Mouse (Mus musculus) MEL (cell line): Measurements from ENCODE around the gene Ppp6r3. TPM values are rescaled to one million over a fixed set of nuclear protein-coding genes. Genes with fewer than 3 reads are reported as not detected.

Experiments
- DNase-seq: peaks from one replicate; pipeline ENCODE4 v3.0.0; 2011; ENCODE audit warnings: low read depth, low spot score
- H3K27ac ChIP-seq: 2 replicates; pipeline ENCODE4 v1.5.1; 2012; ENCODE audit warnings: low read depth, mild to moderate bottlenecking, control low read depth, low read length, moderate library complexity; ENCODE audit not compliant: control insufficient read depth
- H3K27me3 ChIP-seq, 2 experiments: fragments of 150-350 bp in 1 of 2; sonication (generic) in 1 of 2; 2 replicates each; pipeline ENCODE4 v1.6.1; 2012; ENCODE audit warnings: low read length in 2 of 2, mild to moderate bottlenecking in 2 of 2, improper control_type of control experiment in 1 of 2, moderate library complexity in 1 of 2; ENCODE audit not compliant: insufficient read depth in 2 of 2, control insufficient read depth in 1 of 2
- H3K36me3 ChIP-seq, 2 experiments: 2 replicates each; pipeline ENCODE4 v1.6.1; 2012 to 2014; ENCODE audit warnings: low read length in 2 of 2, improper control_type of control experiment in 1 of 2, inconsistent platforms in 1 of 2, mild to moderate bottlenecking in 1 of 2; ENCODE audit not compliant: insufficient read depth in 2 of 2, control insufficient read depth in 1 of 2
- H3K4me1 ChIP-seq, 2 experiments: fragments of 150-350 bp in 1 of 2; sonication (generic) in 1 of 2; 2 replicates each; pipeline ENCODE4 v1.6.1; 2012; ENCODE audit warnings: low read length in 2 of 2, improper control_type of control experiment in 1 of 2, mild to moderate bottlenecking in 1 of 2; ENCODE audit not compliant: insufficient read depth in 2 of 2, control insufficient read depth in 1 of 2
- H3K4me3 ChIP-seq, 2 experiments: fragments of 150-350 bp in 1 of 2; sonication (generic) in 1 of 2; 2 replicates each; pipeline ENCODE4 v1.5.1; 2012; ENCODE audit warnings: low read depth in 2 of 2, low read length in 2 of 2, mild to moderate bottlenecking in 2 of 2, moderate library complexity in 2 of 2, control low read depth in 1 of 2, improper control_type of control experiment in 1 of 2; ENCODE audit not compliant: control insufficient read depth in 1 of 2, insufficient read depth in 1 of 2
- H3K79me2 ChIP-seq: 2 replicates; pipeline ENCODE4 v1.6.1; 2012; ENCODE audit warnings: mild to moderate bottlenecking, low read length, moderate library complexity; ENCODE audit not compliant: control insufficient read depth, poor library complexity, insufficient read depth
- H3K9ac ChIP-seq: 2 replicates; pipeline ENCODE4 v1.6.1; 2012; ENCODE audit warnings: low read depth, mild to moderate bottlenecking, control low read depth, low read length, moderate library complexity; ENCODE audit not compliant: control insufficient read depth, poor library complexity, severe bottlenecking
- H3K9me3 ChIP-seq: fragments of 150-350 bp; sonication (generic); replicated peaks from 2 replicates; pipeline ENCODE4 v1.6.1; 2012; ENCODE audit warnings: mild to moderate bottlenecking, low read length, improper control_type of control experiment, moderate library complexity; ENCODE audit not compliant: insufficient read depth
- CTCF ChIP-seq, 3 experiments: IDR thresholded peaks in 2 of 3; conservative IDR thresholded peaks in 1 of 3; 2 replicates each; pipeline ENCODE4 v1.5.1; 2011 to 2012; ENCODE audit warnings: low read length in 3 of 3, low read depth in 2 of 3, mild to moderate bottlenecking in 2 of 3, improper control_type of control experiment in 1 of 3, inconsistent platforms in 1 of 3, mixed read lengths in 1 of 3, moderate library complexity in 1 of 3; ENCODE audit not compliant: control insufficient read depth in 1 of 3, insufficient read depth in 1 of 3, poor library complexity in 1 of 3, severe bottlenecking in 1 of 3
- E2F4 ChIP-seq: IDR thresholded peaks from 2 replicates; pipeline ENCODE4 v1.6.1; 2011; ENCODE audit warnings: low read depth, low read length, improper control_type of control experiment, borderline replicate concordance
- ELF1 ChIP-seq: IDR thresholded peaks from 2 replicates; pipeline ENCODE4 v1.6.1; 2014; ENCODE audit warnings: low read depth, mild to moderate bottlenecking, inconsistent platforms, low read length, improper control_type of control experiment, moderate library complexity
- EP300 ChIP-seq, 2 experiments: IDR thresholded peaks; 2 replicates each; pipeline ENCODE4 v1.6.1; 2011; ENCODE audit warnings: improper control_type of control experiment in 2 of 2, low read length in 2 of 2, low read depth in 1 of 2, mild to moderate bottlenecking in 1 of 2
- HCFC1 ChIP-seq: IDR thresholded peaks from 2 replicates; pipeline ENCODE4 v1.6.1; 2012; ENCODE audit warnings: low read depth, mild to moderate bottlenecking, inconsistent platforms, low read length, improper control_type of control experiment, moderate library complexity
- JUND ChIP-seq: IDR thresholded peaks from 2 replicates; pipeline ENCODE4 v1.6.1; 2011; ENCODE audit warnings: low read depth, mild to moderate bottlenecking, improper control_type of control experiment, low read length
- MAFK ChIP-seq: IDR thresholded peaks from 2 replicates; pipeline ENCODE4 v1.6.1; 2011; ENCODE audit warnings: low read depth, mild to moderate bottlenecking, low read length, improper control_type of control experiment, borderline replicate concordance
- MYB ChIP-seq: IDR thresholded peaks from 2 replicates; pipeline ENCODE4 v1.6.1; 2011; ENCODE audit warnings: mild to moderate bottlenecking, low read depth, low read length, improper control_type of control experiment
- MYC ChIP-seq: IDR thresholded peaks from 2 replicates; pipeline ENCODE4 v1.6.1; 2011; ENCODE audit warnings: low read depth, mild to moderate bottlenecking, low read length, improper control_type of control experiment, moderate library complexity
- NELFE ChIP-seq: IDR thresholded peaks from 2 replicates; pipeline ENCODE4 v1.6.1; 2011; ENCODE audit warnings: low read depth, low read length, improper control_type of control experiment
- POLR2A ChIP-seq, 2 experiments: IDR thresholded peaks; 2 replicates each; pipeline ENCODE4 v1.6.1; 2011 to 2012; ENCODE audit warnings: low read length in 2 of 2, mild to moderate bottlenecking in 2 of 2, control low read depth in 1 of 2, improper control_type of control experiment in 1 of 2, low read depth in 1 of 2, moderate library complexity in 1 of 2; ENCODE audit not compliant: control insufficient read depth in 1 of 2, insufficient read depth in 1 of 2, poor library complexity in 1 of 2
- POLR2AphosphoS2 ChIP-seq: IDR thresholded peaks from 2 replicates; pipeline ENCODE4 v1.6.1; 2011; ENCODE audit warnings: low read length, improper control_type of control experiment
- POLR2AphosphoS5 ChIP-seq: IDR thresholded peaks from 2 replicates; pipeline ENCODE4 v1.6.1; 2012; ENCODE audit warnings: low read depth, borderline replicate concordance, mild to moderate bottlenecking, inconsistent platforms, low read length, moderate library complexity, mixed read lengths
- TAL1 ChIP-seq: IDR thresholded peaks from 2 replicates; pipeline ENCODE4 v1.6.1; 2012; ENCODE audit warnings: mild to moderate bottlenecking, inconsistent platforms, low read length, moderate library complexity, mixed read lengths
- TBP ChIP-seq: IDR thresholded peaks from 2 replicates; pipeline ENCODE4 v1.8.0; 2011; ENCODE audit warnings: low read depth, low read length, improper control_type of control experiment
- TCF12 ChIP-seq: IDR thresholded peaks from 2 replicates; pipeline ENCODE4 v1.6.1; 2014; ENCODE audit warnings: low read depth, mild to moderate bottlenecking, inconsistent platforms, low read length, improper control_type of control experiment, moderate library complexity
- UBTF ChIP-seq: IDR thresholded peaks from 2 replicates; pipeline ENCODE4 v1.6.1; 2012; ENCODE audit warnings: low read depth, mild to moderate bottlenecking, inconsistent platforms, low read length, improper control_type of control experiment, moderate library complexity, borderline replicate concordance; ENCODE audit not compliant: insufficient read depth
- USF1 ChIP-seq: IDR thresholded peaks from 2 replicates; pipeline ENCODE4 v1.6.1; 2014; ENCODE audit warnings: low read depth, mild to moderate bottlenecking, inconsistent platforms, low read length, improper control_type of control experiment, moderate library complexity
- USF2 ChIP-seq, 2 experiments: IDR thresholded peaks; 2 replicates each; pipeline ENCODE4 v1.6.1; 2011 to 2012; ENCODE audit warnings: improper control_type of control experiment in 2 of 2, low read length in 2 of 2, borderline replicate concordance in 1 of 2, inconsistent platforms in 1 of 2, low read depth in 1 of 2, mild to moderate bottlenecking in 1 of 2; ENCODE audit not compliant: insufficient read depth in 1 of 2
- ZC3H11A ChIP-seq: IDR thresholded peaks from 2 replicates; pipeline ENCODE4 v1.6.1; 2012; ENCODE audit warnings: low read depth, mild to moderate bottlenecking, inconsistent platforms, low read length, improper control_type of control experiment
- ZKSCAN1 ChIP-seq: IDR thresholded peaks from 2 replicates; pipeline ENCODE4 v1.6.1; 2012; ENCODE audit warnings: low read depth, mild to moderate bottlenecking, inconsistent platforms, low read length, improper control_type of control experiment, moderate library complexity
- ZNF384 ChIP-seq: IDR thresholded peaks from 2 replicates; pipeline ENCODE4 v1.6.1; 2012; ENCODE audit warnings: low read depth, mild to moderate bottlenecking, inconsistent platforms, low read length, improper control_type of control experiment
- polyA plus RNA-seq, 2 experiments: library from polyadenylated mRNA; stranded (reverse) in 1 of 2; unstranded in 1 of 2; fragments of >175 nt in 1 of 2; fragments of >200 nt in 1 of 2; gene quantifications; 2 replicates each; pipeline versions ENCODE4 v1.2.1 to v1.2.4; 2012; ENCODE audit warnings: low replicate concordance in 2 of 2, low read depth in 1 of 2; ENCODE audit not compliant: insufficient read length in 2 of 2, insufficient read depth in 1 of 2, missing spikeins in 1 of 2
- total RNA-seq: library from RNA; depleted of rRNA; stranded (reverse); fragments of 300-350 nt; gene quantifications from 2 replicates; pipeline ENCODE4 v1.2.3, GENCODE M21; 2012

Gene Ppp6r3
- total and polyA plus RNA-seq, 3 experiments = 49.4 to 135 (median 70.0) TPM

- Histone ChIP-seq H3K27me3 (peaks cover 0 to 1% of the 10 kb centered on the region in 2 experiments; a peak in 3 of 4 replicates), H3K4me1 (no peaks in the 10 kb centered on the region), H3K79me2 (no peaks in the 10 kb centered on the region), H3K27ac (no peak overlapping the region)
- DNase-seq = no peak
- TF ChIP-seq CTCF (IDR thresholded peaks at IDR 0.05 in 2 of 3, conservative IDR thresholded peaks at IDR 0.05 in 1 of 3; ENCODE audit: control insufficient read depth in 1 of 3, insufficient read depth in 1 of 3, low read depth in 2 of 3, low read length in 3 of 3, poor library complexity in 1 of 3, severe bottlenecking in 1 of 3) (no peak), ZNF384 (no peak), MYC (no peak), TAL1 (no peak), EP300 (IDR thresholded peaks at IDR 0.05; ENCODE audit: low read depth in 1 of 2, low read length in 2 of 2) (no peak), USF1 (no peak), JUND (no peak), HCFC1 (no peak), ELF1 (no peak), MYB (no peak), E2F4 (no peak)
- TF ChIP-seq, all 39 proteins: peak for 0
- Histone ChIP-seq H3K9me3 (no peaks in the 10 kb centered on the region), H3K36me3 (no peaks in the 10 kb centered on the region), H3K4me3 (no peak overlapping the region), H3K9ac (no peak overlapping the region)
Observed at GRCm38 (mm10) chr19:3424214-3424613, 151.3 kb downstream of the Ppp6r3 start.

GRCm38 (mm10) chr19:3422981-3423380 lies 152.6 kb downstream of the Ppp6r3 start:
- no peak overlapping the region for H3K27ac ChIP-seq
- H3K36me3 ChIP-seq = no peaks in the 10 kb centered on the region
- H3K79me2 ChIP-seq = no peaks in the 10 kb centered on the region
- peaks cover 0 to 1% of the 10 kb centered on the region in 2 experiments; a peak in 3 of 4 replicates for H3K27me3 ChIP-seq
- TF ChIP-seq ZC3H11A (no peak), TBP (no peak), USF2 (IDR thresholded peaks at IDR 0.05; ENCODE audit: borderline replicate concordance in 1 of 2, insufficient read depth in 1 of 2, low read depth in 1 of 2, low read length in 2 of 2) (no peak), USF1 (no peak), POLR2AphosphoS5 (no peak), NELFE (no peak), TCF12 (no peak), JUND (no peak), POLR2A (IDR thresholded peaks at IDR 0.05; ENCODE audit: control insufficient read depth in 1 of 2, insufficient read depth in 1 of 2, low read depth in 1 of 2, low read length in 2 of 2, poor library complexity in 1 of 2) (no peak), ZNF384 (no peak), ZKSCAN1 (no peak), MAFK (no peak), TAL1 (no peak), UBTF (no peak), POLR2AphosphoS2 (no peak)
- H3K9ac ChIP-seq = no peak overlapping the region
- no peaks in the 10 kb centered on the region for H3K9me3 ChIP-seq
- H3K4me1 ChIP-seq = no peaks in the 10 kb centered on the region
- no peak for DNase-seq
- H3K4me3 ChIP-seq = no peak overlapping the region
